Mouse (Mus musculus) liver, embryonic 12.5 days (tissue): ENCODE results near the gene Sptlc2. TPM values are rescaled to one million over a fixed set of nuclear protein-coding genes. Genes with fewer than 3 reads are reported as not detected.

Experiments used
- ATAC-seq: fragments of 200-750 bp; cut with Nextera tagmentation; 2 replicates; pipeline ENCODE4 v1.8.0; 2017; ENCODE audit warnings: moderate number of reproducible peaks, mild to moderate bottlenecking, moderate library complexity
- H3K27ac ChIP-seq: fragments of 300-500 bp; sonication (generic); 2 replicates; pipeline ENCODE4 v1.5.1; 2016; ENCODE audit warnings: mild to moderate bottlenecking
- H3K27me3 ChIP-seq: fragments of 300-500 bp; sonication (generic); replicated peaks from 2 replicates; pipeline ENCODE4 v1.6.1; 2016; ENCODE audit warnings: mild to moderate bottlenecking, moderate library complexity
- H3K36me3 ChIP-seq: fragments of 300-500 bp; sonication (generic); 2 replicates; pipeline ENCODE4 v1.6.1; 2016; ENCODE audit warnings: mild to moderate bottlenecking, moderate library complexity
- H3K4me1 ChIP-seq: fragments of 300-500 bp; sonication (generic); 2 replicates; pipeline ENCODE4 v1.6.1; 2016
- H3K4me2 ChIP-seq: fragments of 300-500 bp; sonication (generic); 2 replicates; pipeline ENCODE4 v1.6.1; 2016; ENCODE audit warnings: mild to moderate bottlenecking, moderate library complexity
- H3K4me3 ChIP-seq: fragments of 300-500 bp; sonication (generic); 2 replicates; pipeline ENCODE4 v1.5.1; 2016; ENCODE audit warnings: mild to moderate bottlenecking, moderate library complexity
- H3K9ac ChIP-seq: fragments of 300-500 bp; sonication (generic); 2 replicates; pipeline ENCODE4 v1.6.1; 2016; ENCODE audit warnings: mild to moderate bottlenecking, moderate library complexity
- H3K9me3 ChIP-seq: fragments of 300-500 bp; sonication (generic); replicated peaks from 2 replicates; pipeline ENCODE4 v1.6.1; 2016; ENCODE audit warnings: mild to moderate bottlenecking, moderate library complexity
- WGBS: fragments of 180-500 bp; shearing (Covaris S2); methylation state at CpG from one replicate; pipeline ENCODE4 v1.1.7; 2016; ENCODE audit not compliant: insufficient replicate concordance; 5-methylcytosine and 5-hydroxymethylcytosine counted together
- microRNA-seq: library from miRNA; unstranded; fragments of <30 nt; microRNA quantifications from one replicate; pipeline ENCODE4, GENCODE M21; 2017
- polyA plus RNA-seq: library from polyadenylated mRNA; unstranded; fragments of >200 nt; fragmentation: Nextera tagmentation; extraction: Ambion mirVana; gene quantifications from 2 replicates; pipeline ENCODE4 v1.2.1, GENCODE M21; 2016

Gene Sptlc2
- polyA plus RNA-seq, 1 experiment from 2014 or later = 34.2 TPM

- no peaks in the 10 kb centered on the region for H3K27me3 ChIP-seq
- H3K9ac ChIP-seq = peak overlapping the region; percentile 92
- H3K27ac ChIP-seq = peak overlapping the region; percentile 93
- ATAC-seq = peak; percentile 56
- peaks cover 28% of the 10 kb centered on the region for H3K4me1 ChIP-seq
- WGBS = under 1% methylated on average over 31 of the region's 31 CpGs
- no peaks in the 10 kb centered on the region for H3K9me3 ChIP-seq
- peaks cover 53% of the 10 kb centered on the region for H3K36me3 ChIP-seq
- H3K4me3 ChIP-seq = peak overlapping the region; percentile 88
- H3K4me2 ChIP-seq = peak overlapping the region; percentile 79
Measured at GRCm38 (mm10) chr12:87266827-87267603, 121.1 kb downstream of the Sptlc2 start.

DNA sequence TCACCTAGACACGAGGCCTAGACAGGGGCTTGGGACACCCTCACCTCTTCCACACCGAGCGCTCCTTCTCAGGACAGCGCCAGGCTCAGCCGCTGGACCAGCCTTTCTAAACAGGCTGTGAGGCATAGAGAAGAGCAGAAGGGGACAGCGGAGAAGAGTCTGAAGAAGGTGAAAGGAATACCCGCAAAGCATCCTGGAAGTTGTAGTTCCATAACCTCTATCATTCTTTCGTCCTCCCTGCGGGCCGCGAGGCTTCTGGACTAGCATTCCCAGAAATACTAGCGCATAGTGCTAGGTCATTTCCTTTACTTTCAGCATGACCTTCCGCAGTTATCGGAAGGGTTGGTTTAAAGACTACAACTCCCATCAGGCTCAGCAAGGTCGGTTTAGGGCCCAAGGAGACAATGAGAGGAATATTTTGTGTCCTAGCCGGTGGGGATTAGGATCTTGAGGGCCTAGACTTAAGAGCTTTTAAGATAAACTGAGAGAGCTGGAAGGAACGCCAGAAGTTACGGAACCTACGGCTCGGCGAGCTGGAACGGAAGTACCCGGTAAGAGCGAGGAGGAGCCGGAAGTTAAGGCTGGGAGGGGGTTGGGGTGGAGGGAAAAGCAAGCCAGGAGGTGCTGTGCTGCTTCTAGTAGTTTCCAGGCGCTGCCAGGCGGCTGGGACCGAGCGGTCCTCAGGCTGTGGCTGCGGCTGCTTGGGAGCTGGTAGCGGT lies 121.9 kb downstream of the Sptlc2 start, which contains the start of the genes Vipas39 and Ahsa1:
Gene Vipas39 (minus strand): TSS at position 149 of the 719 bp plus-strand sequence.
Gene Ahsa1 (plus strand): TSS at position 372 of the 719 bp plus-strand sequence.
- peak within 1 kb of the TSS; percentile 92 for H3K9ac ChIP-seq
- peak; percentile 96 for ATAC-seq
- WGBS = under 1% methylated on average over 31 of the region's 31 CpGs
- H3K9me3 ChIP-seq = no peaks in the 10 kb centered on the region
- H3K4me1 ChIP-seq = peaks cover 28% of the 10 kb centered on the region
- H3K27ac ChIP-seq = peak within 1 kb of the TSS; percentile 93
- H3K4me2 ChIP-seq = peak within 1 kb of the TSS; percentile 79
- H3K27me3 ChIP-seq = no peaks in the 10 kb centered on the region
- H3K36me3 ChIP-seq = peaks cover 53% of the 10 kb centered on the region
- peak within 1 kb of the TSS; percentile 88 for H3K4me3 ChIP-seq

DNA sequence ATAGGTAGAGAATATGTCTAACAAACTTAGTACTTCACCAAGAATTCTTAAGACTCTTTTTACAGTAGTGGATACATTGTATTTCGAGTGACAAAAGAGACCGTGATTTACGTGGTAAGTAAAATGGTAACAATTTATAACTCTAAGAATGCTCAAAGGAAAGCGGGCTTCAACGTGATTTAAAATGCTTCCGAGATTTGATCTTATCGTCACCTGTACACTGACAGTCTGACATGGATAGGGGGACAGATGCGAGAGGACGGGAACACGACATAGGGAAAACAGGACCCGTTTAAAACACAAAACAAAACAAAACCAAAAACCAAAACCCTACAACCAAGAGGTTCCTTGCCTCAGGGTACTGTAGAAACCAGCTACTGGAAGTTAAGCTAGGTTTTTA lies 122.7 kb downstream of the Sptlc2 start:
- no peaks in the 10 kb centered on the region for H3K9me3 ChIP-seq
- peak overlapping the region; percentile 57 for H3K27ac ChIP-seq
- peaks cover 28% of the 10 kb centered on the region for H3K4me1 ChIP-seq
- peak overlapping the region; percentile 92 for H3K9ac ChIP-seq
- H3K4me2 ChIP-seq = peak overlapping the region; percentile 79
- peaks cover 52% of the 10 kb centered on the region for H3K36me3 ChIP-seq
- peak overlapping the region; percentile 88 for H3K4me3 ChIP-seq
- no peak for ATAC-seq
- no peaks in the 10 kb centered on the region for H3K27me3 ChIP-seq
- 21% methylated on average over 11 of the region's 11 CpGs for WGBS

DNA sequence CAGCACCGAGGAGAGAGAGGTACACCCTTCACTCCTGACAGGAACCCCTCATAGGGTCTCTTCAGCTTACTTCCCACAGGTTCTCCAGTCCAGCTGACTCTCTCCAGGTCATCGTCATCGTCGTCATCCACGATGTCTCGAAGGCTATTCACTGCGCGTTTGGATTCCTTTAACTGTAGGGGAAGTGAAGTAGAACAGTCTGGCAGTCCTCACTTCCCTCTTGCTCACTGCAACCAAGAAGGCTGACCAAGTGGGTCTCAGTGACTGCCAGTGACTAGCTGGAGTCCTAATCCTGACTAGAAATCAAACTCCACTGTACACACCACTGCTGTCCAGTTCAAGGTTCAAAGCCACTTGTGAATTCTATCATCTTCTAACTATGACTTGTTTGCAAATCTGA lies 127.6 kb downstream of the Sptlc2 start:
- no peak overlapping the region for H3K27ac ChIP-seq
- peaks cover 21% of the 10 kb centered on the region for H3K4me1 ChIP-seq
- H3K4me3 ChIP-seq = no peak overlapping the region
- no peaks in the 10 kb centered on the region for H3K27me3 ChIP-seq
- no peak overlapping the region for H3K9ac ChIP-seq
- H3K9me3 ChIP-seq = no peaks in the 10 kb centered on the region
- H3K36me3 ChIP-seq = peaks cover 70% of the 10 kb centered on the region
- no peak for ATAC-seq
- 94% methylated on average over 8 of the region's 8 CpGs for WGBS
- no peak overlapping the region for H3K4me2 ChIP-seq

DNA sequence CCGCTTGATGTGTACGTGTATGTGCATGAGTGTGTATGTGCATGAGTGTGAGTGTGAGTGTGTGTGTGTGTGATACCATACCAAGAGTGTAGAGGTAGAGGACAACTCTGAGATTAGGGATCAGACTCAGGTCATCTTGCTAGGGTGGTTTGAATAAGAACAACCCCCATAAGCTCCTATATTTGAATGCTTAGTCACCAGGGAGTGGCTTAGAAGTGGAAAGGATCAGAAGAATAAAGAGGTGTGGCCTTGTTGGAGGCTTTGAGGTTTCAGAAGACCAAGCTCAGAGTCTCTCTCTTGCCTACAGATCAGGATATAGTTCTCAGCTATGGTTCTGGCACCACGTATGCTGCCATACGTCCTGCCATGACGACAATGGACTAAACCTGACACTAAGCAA lies 131.5 kb downstream of the Sptlc2 start:
- Histone ChIP-seq H3K4me1 (peaks cover 11% of the 10 kb centered on the region), H3K9ac (no peak overlapping the region), H3K36me3 (peaks cover 83% of the 10 kb centered on the region), H3K4me2 (no peak overlapping the region), H3K9me3 (no peaks in the 10 kb centered on the region), H3K27me3 (no peaks in the 10 kb centered on the region), H3K4me3 (no peak overlapping the region), H3K27ac (no peak overlapping the region)
- WGBS = 84% methylated on average over 5 of the region's 5 CpGs
- peak; percentile 75 for ATAC-seq

Small RNA genes lying within 50 kb of the gene (microRNA-seq; reads per million reads assigned to microRNA genes)
- gene Gm47293 (not detected), gene Mir3068 (50.3 reads per million, percentile 42 among the genes with 10 or more reads in this experiment)

Other genes starting within 250 kb of the Sptlc2 start
- 44.8 and 49.2 TPM in 2 replicates for gene Gstz1, start 241.2 kb downstream of the Sptlc2 start, polyA plus RNA-seq
- gene Pomt2, start 240.4 kb downstream of the Sptlc2 start, polyA plus RNA-seq = 7.1 and 7.3 TPM in 2 replicates
- 16.2 and 16.7 TPM in 2 replicates for gene Samd15, start 188.6 kb downstream of the Sptlc2 start, polyA plus RNA-seq
- gene Tmed8, start 187.9 kb downstream of the Sptlc2 start, polyA plus RNA-seq = 1.3 and 1.4 TPM in 2 replicates
- 0.32 and 0.49 TPM in 2 replicates for gene Noxred1, start 149.6 kb downstream of the Sptlc2 start, polyA plus RNA-seq
- 11.6 and 13.6 TPM in 2 replicates for gene Vipas39, start 122.1 kb downstream of the Sptlc2 start, polyA plus RNA-seq
- gene Ahsa1, start 121.9 kb downstream of the Sptlc2 start, polyA plus RNA-seq = 214 and 222 TPM in 2 replicates
- 0.33 and 0.74 TPM in 2 replicates for gene Ism2, start 88.7 kb downstream of the Sptlc2 start, polyA plus RNA-seq
- 211 and 219 TPM in 2 replicates for gene Slirp, start 55.5 kb upstream of the Sptlc2 start, polyA plus RNA-seq
- gene Alkbh1, start 55.7 kb upstream of the Sptlc2 start, polyA plus RNA-seq = 34.5 and 39.2 TPM in 2 replicates
- gene Snw1, start 83.9 kb upstream of the Sptlc2 start, polyA plus RNA-seq = 82.5 and 85.6 TPM in 2 replicates
- not detected in 2 replicates for gene Gm5788, start 106.4 kb upstream of the Sptlc2 start, polyA plus RNA-seq
- not detected in 2 replicates for gene Gm8300, start 126.0 kb upstream of the Sptlc2 start, polyA plus RNA-seq
- gene Oog1, start 214.3 kb upstream of the Sptlc2 start, polyA plus RNA-seq = not detected in 2 replicates
- not detected in 2 replicates for gene Gm4027, start 230.5 kb upstream of the Sptlc2 start, polyA plus RNA-seq